Mouse (Mus musculus) liver, embryonic 16.5 days (tissue): ENCODE results near the gene Cntnap1. TPM values are rescaled to one million over a fixed set of nuclear protein-coding genes. Genes with fewer than 3 reads are reported as not detected.

Source experiments
- ATAC-seq: fragments of 200-750 bp; cut with Nextera tagmentation; 2 replicates; pipeline ENCODE4 v1.8.0; 2017; ENCODE audit warnings: low read depth, mild to moderate bottlenecking, moderate number of reproducible peaks, moderate library complexity
- H3K27ac ChIP-seq: fragments of 300-500 bp; sonication (generic); 2 replicates; pipeline ENCODE4 v1.5.1; 2014; ENCODE audit warnings: mild to moderate bottlenecking, low read length
- H3K27me3 ChIP-seq: fragments of 300-500 bp; sonication (generic); 2 replicates; pipeline ENCODE4 v1.6.1; 2014; ENCODE audit warnings: low read depth, low read length, mixed read lengths; ENCODE audit not compliant: control insufficient read depth, insufficient read depth
- H3K36me3 ChIP-seq: fragments of 300-500 bp; sonication (generic); 2 replicates; pipeline ENCODE4 v1.6.1; 2014; ENCODE audit warnings: mild to moderate bottlenecking; ENCODE audit not compliant: control insufficient read depth, insufficient read depth
- H3K4me1 ChIP-seq: fragments of 300-500 bp; sonication (generic); 2 replicates; pipeline ENCODE4 v1.6.1; 2014; ENCODE audit warnings: low read depth, low read length, mixed read lengths; ENCODE audit not compliant: control insufficient read depth
- H3K4me2 ChIP-seq: fragments of 300-500 bp; sonication (generic); 2 replicates; pipeline ENCODE4 v1.6.1; 2014; ENCODE audit warnings: low read depth, low read length, mixed read lengths
- H3K4me3 ChIP-seq: fragments of 300-500 bp; sonication (generic); 2 replicates; pipeline ENCODE4 v1.5.1; 2014; ENCODE audit warnings: low read depth, mild to moderate bottlenecking, low read length
- H3K9ac ChIP-seq: fragments of 300-500 bp; sonication (generic); 2 replicates; pipeline ENCODE4 v1.6.1; 2014; ENCODE audit warnings: low read depth, low read length
- H3K9me3 ChIP-seq: fragments of 300-500 bp; sonication (generic); replicated peaks from 2 replicates; pipeline ENCODE4 v1.6.1; 2016; ENCODE audit warnings: low read length; ENCODE audit not compliant: control insufficient read depth
- WGBS: fragments of 180-500 bp; shearing (Covaris S2); extraction: QIAGEN DNeasy Blood & Tissue Kit; methylation state at CpG from one replicate; pipeline ENCODE4 v1.1.7; 2014; ENCODE audit not compliant: insufficient replicate concordance; 5-methylcytosine and 5-hydroxymethylcytosine counted together
- polyA plus RNA-seq: library from polyadenylated mRNA; unstranded; fragments of >200 nt; fragmentation: Nextera tagmentation; extraction: Ambion mirVana; gene quantifications from 2 replicates; pipeline ENCODE4 v1.2.1, GENCODE M21; 2015

The Cntnap1 gene
- polyA plus RNA-seq, 1 experiment from 2014 or later = 0.17 TPM

- Histone ChIP-seq H3K36me3 (no peaks in the 10 kb centered on the region), H3K9ac (peak overlapping the region; percentile 35; the same call in 1 of the 2 replicates), H3K9me3 (no peaks in the 10 kb centered on the region), H3K27ac (no peak overlapping the region), H3K4me1 (peaks cover 30% of the 10 kb centered on the region), H3K27me3 (peaks cover 99% of the 10 kb centered on the region), H3K4me2 (peak overlapping the region; percentile 68), H3K4me3 (peak overlapping the region; percentile 43)
- 2% methylated on average over 61 of the region's 61 CpGs for WGBS
- peak; percentile 37 for ATAC-seq
Measured at GRCm38 (mm10) chr11:101173631-101174388, 3.5 kb downstream of the Cntnap1 start.

GRCm38 (mm10) chr11:101174389-101174745 lies 4.0 kb downstream of the Cntnap1 start:
- WGBS = 24% methylated on average over 9 of the region's 9 CpGs
- Histone ChIP-seq H3K4me1 (peaks cover 30% of the 10 kb centered on the region), H3K9ac (peak overlapping the region; percentile 35; the same call in 1 of the 2 replicates), H3K27me3 (peaks cover 99% of the 10 kb centered on the region), H3K4me2 (peak overlapping the region; percentile 68), H3K36me3 (no peaks in the 10 kb centered on the region), H3K9me3 (no peaks in the 10 kb centered on the region), H3K4me3 (peak overlapping the region; percentile 43), H3K27ac (no peak overlapping the region)
- no peak for ATAC-seq

GRCm38 (mm10) chr11:101174851-101175628 lies 4.7 kb downstream of the Cntnap1 start, which contains the start of gene Ccr10:
Gene Ccr10 (minus strand): TSS chr11:101175443.
- WGBS = 22% methylated on average over 14 of the region's 14 CpGs
- peaks cover 23% of the 10 kb centered on the region for H3K4me1 ChIP-seq
- H3K27me3 ChIP-seq = peaks cover 93% of the 10 kb centered on the region
- no peak for ATAC-seq
- H3K9me3 ChIP-seq = no peaks in the 10 kb centered on the region
- H3K27ac ChIP-seq = no peak within 1 kb of the TSS
- peak within 1 kb of the TSS; percentile 68; the same call in 1 of the 2 replicates for H3K4me2 ChIP-seq
- H3K36me3 ChIP-seq = no peaks in the 10 kb centered on the region
- H3K9ac ChIP-seq = peak within 1 kb of the TSS; percentile 35; the same call in 1 of the 2 replicates
- H3K4me3 ChIP-seq = peak within 1 kb of the TSS; percentile 43; the same call in 1 of the 2 replicates

DNA sequence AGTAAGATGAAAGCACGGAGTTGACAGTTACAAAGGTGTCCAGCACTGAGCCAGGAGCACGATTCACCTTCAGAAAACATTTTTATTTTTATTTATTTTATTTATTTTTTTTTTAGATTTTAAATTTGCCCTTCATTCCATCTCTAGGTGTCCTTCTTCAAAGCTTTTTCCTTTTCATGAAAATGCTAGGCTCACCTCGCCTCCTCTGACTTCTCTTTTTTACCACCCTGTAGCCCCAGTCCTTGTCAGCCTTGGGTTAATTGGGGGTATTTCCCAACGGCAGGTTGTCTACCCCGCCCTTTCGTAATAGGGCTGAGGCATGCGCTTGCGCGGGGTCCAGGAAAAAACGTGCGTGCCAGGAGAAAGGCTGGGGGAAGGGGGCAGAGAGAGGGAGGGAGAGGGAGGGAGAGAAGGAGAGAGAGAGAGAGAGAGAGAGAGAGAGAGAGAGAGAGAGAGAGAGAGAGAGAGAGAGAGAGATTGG lies 5.4 kb downstream of the Cntnap1 start:
- Histone ChIP-seq H3K4me3 (no peak overlapping the region), H3K9ac (no peak overlapping the region), H3K36me3 (no peaks in the 10 kb centered on the region), H3K4me2 (peak overlapping the region; percentile 34; the same call in 1 of the 2 replicates), H3K27ac (no peak overlapping the region), H3K9me3 (no peaks in the 10 kb centered on the region), H3K4me1 (peaks cover 21% of the 10 kb centered on the region), H3K27me3 (peaks cover 92% of the 10 kb centered on the region)
- WGBS = 8% methylated on average over 11 of the region's 11 CpGs
- no peak for ATAC-seq

GRCm38 (mm10) chr11:101176117-101176691 lies 5.9 kb downstream of the Cntnap1 start:
- Histone ChIP-seq H3K27ac (no peak overlapping the region), H3K9me3 (no peaks in the 10 kb centered on the region), H3K9ac (no peak overlapping the region), H3K4me3 (no peak overlapping the region), H3K27me3 (peaks cover 87% of the 10 kb centered on the region), H3K4me2 (peak overlapping the region; percentile 34; the same call in 1 of the 2 replicates), H3K4me1 (peaks cover 21% of the 10 kb centered on the region), H3K36me3 (no peaks in the 10 kb centered on the region)
- 2% methylated on average over 25 of the region's 25 CpGs for WGBS
- ATAC-seq = no peak

DNA sequence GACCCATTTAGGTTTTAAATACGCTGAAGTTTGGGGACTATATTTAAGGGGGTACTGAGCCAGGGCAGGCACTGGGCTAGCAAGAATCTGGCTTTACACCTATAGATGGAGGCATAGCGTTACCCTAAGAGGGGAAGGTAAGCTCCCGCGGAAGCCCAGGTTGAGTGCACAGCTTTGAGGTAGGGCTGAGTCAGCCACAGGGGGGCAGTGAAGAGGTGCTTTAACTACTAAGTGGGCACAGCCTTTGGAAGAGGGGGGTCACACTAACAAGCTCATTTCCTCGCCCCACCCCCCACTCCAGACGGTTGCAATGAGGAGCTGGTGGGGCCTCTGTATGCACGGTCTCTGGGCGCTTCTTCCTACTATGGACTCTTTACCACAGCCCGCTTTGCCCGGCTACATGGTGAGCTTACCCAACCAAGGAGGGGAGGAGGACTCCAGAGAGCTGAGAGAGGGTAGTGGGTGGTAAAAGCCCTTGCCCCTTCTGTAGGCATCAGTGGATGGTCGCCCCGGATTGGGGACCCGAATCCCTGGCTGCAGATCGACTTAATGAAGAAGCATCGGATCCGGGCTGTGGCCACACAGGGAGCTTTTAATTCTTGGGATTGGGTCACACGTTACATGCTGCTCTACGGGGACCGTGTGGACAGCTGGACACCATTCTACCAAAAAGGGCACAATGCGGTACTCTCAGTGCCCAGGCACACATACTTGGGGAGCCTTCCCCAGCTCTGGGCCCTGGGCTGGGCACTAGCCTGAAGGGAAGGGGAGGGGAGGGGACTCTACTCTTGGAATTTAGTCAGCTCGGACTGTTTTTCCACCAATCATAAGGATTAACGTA lies 6.8 kb downstream of the Cntnap1 start:
- Histone ChIP-seq H3K36me3 (no peaks in the 10 kb centered on the region), H3K4me3 (no peak overlapping the region), H3K9ac (no peak overlapping the region), H3K4me2 (no peak overlapping the region), H3K27ac (no peak overlapping the region), H3K27me3 (peaks cover 79% of the 10 kb centered on the region), H3K9me3 (no peaks in the 10 kb centered on the region), H3K4me1 (peaks cover 17% of the 10 kb centered on the region)
- WGBS = 30% methylated on average over 22 of the region's 22 CpGs
- no peak for ATAC-seq

DNA sequence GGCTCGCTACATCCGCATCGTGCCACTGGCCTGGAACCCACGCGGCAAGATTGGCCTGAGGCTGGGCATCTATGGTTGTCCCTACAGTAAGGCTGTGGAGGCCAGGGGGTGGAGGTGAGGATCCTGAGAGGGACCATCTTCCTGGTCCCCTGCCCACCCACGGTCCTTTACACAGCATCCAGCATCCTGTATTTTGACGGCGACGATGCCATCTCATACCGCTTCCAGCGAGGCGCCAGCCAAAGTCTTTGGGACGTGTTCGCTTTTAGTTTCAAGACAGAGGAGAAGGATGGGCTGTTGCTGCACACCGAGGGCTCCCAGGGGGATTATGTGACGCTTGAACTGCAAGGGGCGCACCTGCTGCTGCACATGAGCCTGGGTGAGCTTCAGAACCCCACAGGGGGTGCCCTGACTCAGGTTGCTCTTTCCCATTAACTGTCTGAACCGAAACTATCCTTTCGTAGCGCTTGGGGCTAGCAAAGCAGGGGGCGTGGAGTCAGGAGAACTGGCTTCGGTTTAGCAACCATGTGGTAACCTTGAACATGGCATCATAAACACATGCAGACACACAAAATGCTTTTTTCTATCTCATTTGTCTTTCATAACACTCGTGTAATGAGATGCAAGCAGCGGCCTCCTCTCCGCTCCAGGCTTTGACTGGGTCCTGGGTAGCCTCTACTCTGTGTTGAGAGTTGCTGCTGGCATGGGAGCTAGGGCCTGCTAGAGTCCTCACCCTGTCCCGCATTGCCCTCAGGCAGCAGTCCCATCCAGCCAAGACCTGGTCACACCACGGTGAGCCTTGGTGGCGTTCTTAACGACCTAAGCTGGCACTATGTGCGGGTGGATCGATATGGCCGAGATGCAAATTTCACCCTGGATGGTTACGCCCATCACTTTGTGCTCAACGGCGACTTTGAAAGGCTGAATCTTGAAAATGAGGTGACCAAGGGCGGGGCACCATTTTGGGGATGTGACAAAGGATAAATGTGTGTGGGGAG lies 8.0 kb downstream of the Cntnap1 start:
- Histone ChIP-seq H3K4me2 (no peak overlapping the region), H3K27ac (no peak overlapping the region), H3K9ac (no peak overlapping the region), H3K36me3 (no peaks in the 10 kb centered on the region), H3K4me1 (peaks cover 9% of the 10 kb centered on the region), H3K9me3 (no peaks in the 10 kb centered on the region), H3K4me3 (no peak overlapping the region), H3K27me3 (peaks cover 69% of the 10 kb centered on the region)
- ATAC-seq = no peak
- WGBS = 51% methylated on average over 36 of the region's 36 CpGs
